Mouse (Mus musculus) olfactory bulb, adult 2 months (tissue): ENCODE measurements at regions not wholly inside any gene's neighbourhood (a gene's known extent, or its start where the extent isn't known, plus 50 kb on each side); places are given as distances from the start of the nearest gene placed in this dataset.

Experiments used
- CTCF ChIP-seq: fragments of 200-500 bp; IDR thresholded peaks from 2 replicates; pipeline ENCODE4 v1.5.1; 2012; ENCODE audit warnings: low read depth, mild to moderate bottlenecking, low read length, moderate library complexity; ENCODE audit not compliant: insufficient read depth
- POLR2A ChIP-seq: fragments of 200-500 bp; IDR thresholded peaks from 2 replicates; pipeline ENCODE4 v1.6.1; 2012; ENCODE audit warnings: mild to moderate bottlenecking, low read depth, low read length, moderate library complexity; ENCODE audit not compliant: insufficient read depth

DNA sequence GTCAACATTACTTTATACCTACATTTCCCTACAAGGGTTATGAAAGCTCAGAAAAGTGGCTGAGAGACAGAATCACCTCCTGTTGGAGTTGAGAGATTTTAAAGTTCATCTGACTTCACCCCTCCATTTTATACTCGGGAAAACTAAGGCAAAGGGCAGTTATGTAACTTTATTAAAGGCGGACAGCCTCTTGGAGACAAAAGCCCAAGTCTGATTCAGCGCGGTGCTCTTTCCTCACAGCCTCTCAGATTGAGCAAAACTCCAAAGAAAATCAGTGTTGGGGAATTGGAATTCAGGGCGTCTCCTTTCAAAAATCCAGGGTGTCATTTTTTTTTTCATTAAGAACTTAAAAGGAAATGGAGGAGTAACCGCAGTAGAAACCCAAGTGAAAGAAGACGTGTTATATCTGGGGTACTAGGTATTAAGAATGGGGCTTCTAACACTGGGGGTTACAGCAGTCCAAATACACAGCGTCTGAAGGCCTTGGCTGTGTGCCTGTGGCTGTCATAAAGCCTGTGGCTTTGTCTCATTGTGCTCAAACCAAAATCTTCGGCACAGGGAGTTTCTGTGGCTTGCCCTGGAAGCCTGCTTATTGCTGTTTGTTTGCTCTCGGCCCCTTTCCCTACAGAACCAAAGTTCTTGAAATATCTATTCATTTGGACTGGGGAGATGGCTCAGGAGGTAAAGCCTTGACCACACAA is 137.7 kb upstream of the Mkln1 start:
- TF ChIP-seq POLR2A (no peak), CTCF (no peak)
